Mouse (Mus musculus) heart, embryonic 15.5 days (tissue): Measurements from ENCODE around the gene Psmb8. TPM values are rescaled to one million over a fixed set of nuclear protein-coding genes. Genes with fewer than 3 reads are reported as not detected.
A peak's percentile ranks its signal among the peaks of the same experiment; 100 is the strongest.

Source experiments
- ATAC-seq: fragments of 200-750 bp; cut with Nextera tagmentation; replicated peaks from 2 replicates; pipeline ENCODE4 v1.8.0; 2017; ENCODE audit warnings: low read depth, moderate TSS enrichment; ENCODE audit not compliant: insufficient number of reproducible peaks, insufficient read depth, low FRiP score
- H3K27ac ChIP-seq: fragments of 300-500 bp; sonication (generic); 2 replicates; pipeline ENCODE4 v1.5.1; 2015; ENCODE audit warnings: mild to moderate bottlenecking, inconsistent platforms
- H3K27me3 ChIP-seq: fragments of 300-500 bp; sonication (generic); 2 replicates; pipeline ENCODE4 v1.6.1; 2015; ENCODE audit warnings: inconsistent platforms
- H3K36me3 ChIP-seq: fragments of 300-500 bp; sonication (generic); 2 replicates; pipeline ENCODE4 v1.6.1; 2015; ENCODE audit warnings: mild to moderate bottlenecking, inconsistent platforms
- H3K4me1 ChIP-seq: fragments of 300-500 bp; sonication (generic); replicated peaks from 2 replicates; pipeline ENCODE4 v1.6.1; 2015; ENCODE audit warnings: inconsistent platforms
- H3K4me2 ChIP-seq: fragments of 300-500 bp; sonication (generic); 2 replicates; pipeline ENCODE4 v1.6.1; 2015; ENCODE audit warnings: inconsistent platforms, mild to moderate bottlenecking, moderate library complexity
- H3K4me3 ChIP-seq: fragments of 300-500 bp; sonication (generic); 2 replicates; pipeline ENCODE4 v1.5.1; 2015; ENCODE audit warnings: mild to moderate bottlenecking, inconsistent platforms
- H3K9ac ChIP-seq: fragments of 300-500 bp; sonication (generic); 2 replicates; pipeline ENCODE4 v1.6.1; 2015; ENCODE audit warnings: mild to moderate bottlenecking, inconsistent platforms
- H3K9me3 ChIP-seq: fragments of 300-500 bp; sonication (generic); replicated peaks from 2 replicates; pipeline ENCODE4 v1.6.1; 2016; ENCODE audit warnings: inconsistent platforms
- WGBS: fragments of 180-500 bp; shearing (Covaris S2); methylation state at CpG from one replicate; pipeline ENCODE4 v1.1.7; 2015; ENCODE audit warnings: mixed read lengths; 5-methylcytosine and 5-hydroxymethylcytosine counted together
- polyA plus RNA-seq: library from polyadenylated mRNA; unstranded; fragments of >200 nt; fragmentation: Nextera tagmentation; extraction: Ambion mirVana; gene quantifications from 2 replicates; pipeline ENCODE4 v1.2.1, GENCODE M21; 2015

Psmb8 gene
- polyA plus RNA-seq, 1 experiment from 2014 or later: 6.3 TPM

- ATAC-seq: no peak
- no peak overlapping the region for H3K27ac ChIP-seq
- no peaks in the 10 kb centered on the region for H3K36me3 ChIP-seq
- no peak overlapping the region for H3K4me3 ChIP-seq
- no peaks in the 10 kb centered on the region for H3K9me3 ChIP-seq
- H3K27me3 ChIP-seq: no peaks in the 10 kb centered on the region
- H3K4me1 ChIP-seq: no peaks in the 10 kb centered on the region
- H3K4me2 ChIP-seq: no peak overlapping the region
- H3K9ac ChIP-seq: no peak overlapping the region
- 49% methylated on average over 9 of the region's 9 CpGs for WGBS
These were observed 37.4 kb downstream of the Psmb8 start for GRCm38 (mm10) chr17:34234926-34235325.

- Histone ChIP-seq H3K4me2 (no peak overlapping the region), H3K4me3 (no peak overlapping the region), H3K27me3 (no peaks in the 10 kb centered on the region), H3K4me1 (no peaks in the 10 kb centered on the region), H3K9ac (no peak overlapping the region), H3K9me3 (no peaks in the 10 kb centered on the region), H3K36me3 (no peaks in the 10 kb centered on the region), H3K27ac (no peak overlapping the region)
- WGBS: 75% methylated on average over 5 of the region's 5 CpGs
- no peak for ATAC-seq
These were observed 39.2 kb downstream of the Psmb8 start for GRCm38 (mm10) chr17:34236691-34237090.

DNA sequence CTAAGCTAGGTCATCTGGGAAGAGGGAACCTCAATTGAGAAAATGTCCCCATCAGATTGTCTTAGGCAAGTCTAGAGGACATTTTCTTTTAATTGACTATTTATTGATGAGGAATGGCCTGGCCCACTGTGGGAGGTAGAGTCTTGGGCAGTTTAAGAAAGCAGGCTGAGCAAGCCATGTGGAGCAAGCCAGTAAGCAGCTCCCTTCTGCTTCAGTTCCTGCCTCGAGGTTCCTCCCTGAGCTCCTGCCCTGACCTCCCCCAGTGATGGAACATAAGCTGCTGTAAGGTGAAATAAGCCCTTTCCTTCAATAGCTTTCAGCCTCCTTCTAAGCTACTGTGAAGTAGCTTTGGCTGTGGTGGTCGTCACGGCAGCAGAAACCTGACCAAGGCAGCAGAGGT lies 40.2 kb downstream of the Psmb8 start:
- Histone ChIP-seq H3K4me2 (no peak overlapping the region), H3K36me3 (no peaks in the 10 kb centered on the region), H3K27me3 (no peaks in the 10 kb centered on the region), H3K27ac (no peak overlapping the region), H3K9ac (no peak overlapping the region), H3K4me3 (no peak overlapping the region), H3K9me3 (no peaks in the 10 kb centered on the region), H3K4me1 (no peaks in the 10 kb centered on the region)
- WGBS: 75% methylated on average over 3 of the region's 3 CpGs
- no peak for ATAC-seq

DNA sequence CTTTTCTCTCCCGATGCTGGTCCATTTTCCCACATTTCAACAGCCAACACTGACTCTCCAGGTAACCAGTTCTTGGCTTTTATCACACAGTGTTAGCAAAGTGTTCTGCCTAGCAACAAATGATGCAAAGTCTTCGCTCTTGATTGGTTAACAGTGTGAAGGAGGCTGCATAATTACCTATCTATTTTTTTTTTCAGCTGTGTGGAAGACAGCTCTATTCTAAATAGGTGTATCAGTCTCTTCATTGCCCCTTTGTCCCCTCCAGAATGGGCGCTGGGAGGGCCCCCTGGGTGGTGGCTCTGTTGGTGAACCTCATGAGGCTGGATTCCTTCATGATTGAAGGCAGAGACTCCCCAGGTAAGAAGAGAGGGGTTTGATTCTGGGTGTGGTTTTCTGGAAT lies 41.2 kb downstream of the Psmb8 start, which contains the start of gene H2-Ob:
TSS of gene H2-Ob (plus strand) at position 198 of the 400 bp plus-strand sequence.
- H3K4me2 ChIP-seq: no peak within 1 kb of the TSS; the same call in 1 of the 2 replicates
- 59% methylated on average over 3 of the region's 3 CpGs for WGBS
- H3K27ac ChIP-seq: peak within 1 kb of the TSS; percentile 42; the same call in 1 of the 2 replicates
- no peak for ATAC-seq
- H3K4me1 ChIP-seq: no peaks in the 10 kb centered on the region
- no peaks in the 10 kb centered on the region for H3K9me3 ChIP-seq
- H3K27me3 ChIP-seq: no peaks in the 10 kb centered on the region
- no peak within 1 kb of the TSS for H3K9ac ChIP-seq
- H3K4me3 ChIP-seq: no peak within 1 kb of the TSS
- no peaks in the 10 kb centered on the region for H3K36me3 ChIP-seq

DNA sequence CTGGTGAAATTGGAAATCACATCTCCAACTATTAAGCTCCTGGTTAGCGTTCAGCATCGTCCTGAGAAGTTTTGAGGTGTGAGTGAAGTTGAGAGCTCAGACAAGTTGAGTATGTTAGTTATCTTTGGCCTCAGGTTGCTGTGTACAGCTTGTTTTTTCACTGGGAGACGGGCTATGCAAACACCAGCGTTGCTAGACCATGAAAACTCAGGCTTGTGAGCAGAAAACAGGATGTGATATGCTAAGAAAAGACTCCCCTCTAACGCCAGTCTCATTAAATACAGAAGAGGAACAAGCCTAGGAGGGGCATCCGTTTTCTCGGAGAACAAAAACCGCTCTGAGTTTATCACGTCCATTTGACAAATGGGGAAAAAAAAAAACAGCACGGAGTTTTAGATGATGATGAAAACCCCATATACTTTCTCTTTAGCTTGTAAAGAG lies 42.1 kb downstream of the Psmb8 start:
- Histone ChIP-seq H3K4me2 (no peak overlapping the region; the same call in 1 of the 2 replicates), H3K4me3 (no peak overlapping the region), H3K36me3 (no peaks in the 10 kb centered on the region), H3K27me3 (no peaks in the 10 kb centered on the region), H3K9me3 (no peaks in the 10 kb centered on the region), H3K4me1 (no peaks in the 10 kb centered on the region), H3K9ac (no peak overlapping the region), H3K27ac (peak overlapping the region; percentile 42; the same call in 1 of the 2 replicates)
- 46% methylated on average over 10 of the region's 10 CpGs for whole genome bisulfite sequencing
- ATAC-seq: no peak

- Histone ChIP-seq H3K4me3 (no peak overlapping the region), H3K36me3 (no peaks in the 10 kb centered on the region), H3K27ac (no peak overlapping the region), H3K27me3 (no peaks in the 10 kb centered on the region), H3K9ac (no peak overlapping the region), H3K4me2 (no peak overlapping the region), H3K9me3 (no peaks in the 10 kb centered on the region), H3K4me1 (no peaks in the 10 kb centered on the region)
- ATAC-seq: no peak
- whole genome bisulfite sequencing: 46% methylated on average over 3 of the region's 3 CpGs
These were observed 42.8 kb downstream of the Psmb8 start for GRCm38 (mm10) chr17:34240366-34240765.

- Histone ChIP-seq H3K9ac (no peak overlapping the region), H3K4me1 (no peaks in the 10 kb centered on the region), H3K27me3 (no peaks in the 10 kb centered on the region), H3K27ac (no peak overlapping the region), H3K4me2 (no peak overlapping the region), H3K9me3 (no peaks in the 10 kb centered on the region), H3K36me3 (no peaks in the 10 kb centered on the region), H3K4me3 (no peak overlapping the region)
- ATAC-seq: no peak
- 74% methylated on average over 6 of the region's 6 CpGs for WGBS
These were observed 43.4 kb downstream of the Psmb8 start for GRCm38 (mm10) chr17:34240916-34241315.

DNA sequence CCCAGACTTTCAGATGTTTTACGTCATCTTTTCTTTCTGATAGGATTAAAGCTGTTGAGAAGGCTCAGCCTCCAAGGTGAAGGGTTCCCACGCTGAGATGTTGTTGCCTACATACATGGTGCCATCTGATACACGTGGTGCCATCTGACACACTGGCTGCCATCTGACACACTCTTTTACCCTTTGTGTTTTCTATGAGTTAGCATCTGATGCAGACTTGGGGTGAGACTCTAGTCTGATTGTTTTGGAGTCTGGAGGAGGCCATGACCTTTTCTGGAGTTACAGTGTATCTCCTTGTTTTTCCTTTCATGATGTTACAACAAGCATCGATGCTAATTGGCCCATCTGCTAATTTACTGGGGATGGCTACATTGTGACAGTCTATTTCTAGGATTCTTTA lies 47.1 kb downstream of the Psmb8 start:
- Histone ChIP-seq H3K27me3 (no peaks in the 10 kb centered on the region; the same call in 1 of the 2 replicates), H3K4me1 (no peaks in the 10 kb centered on the region), H3K36me3 (no peaks in the 10 kb centered on the region), H3K4me2 (no peak overlapping the region), H3K9ac (no peak overlapping the region), H3K27ac (no peak overlapping the region), H3K9me3 (no peaks in the 10 kb centered on the region), H3K4me3 (no peak overlapping the region)
- ATAC-seq: no peak
- 69% methylated on average over 4 of the region's 4 CpGs for WGBS

DNA sequence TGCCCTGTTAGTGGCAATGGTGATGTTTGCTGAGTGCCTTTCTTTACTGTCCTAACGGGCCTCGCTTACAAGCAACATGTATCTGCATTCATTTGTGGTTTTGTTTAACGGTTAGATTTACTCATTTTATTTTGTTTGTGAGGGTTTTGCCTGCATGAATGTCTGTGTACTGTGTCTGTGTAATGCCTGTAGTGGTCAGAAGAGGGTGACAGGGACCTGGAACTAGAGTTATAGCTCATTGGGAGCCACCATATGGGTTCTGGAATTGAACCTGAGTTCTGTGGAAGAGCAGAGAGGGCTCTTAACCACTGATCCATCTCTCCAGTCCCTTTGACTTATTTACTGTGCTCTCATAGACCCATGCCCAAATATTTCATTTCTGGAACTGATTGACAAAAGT lies 49.5 kb downstream of the Psmb8 start:
- H3K4me2 ChIP-seq: no peak overlapping the region
- H3K27me3 ChIP-seq: no peaks in the 10 kb centered on the region; the same call in 1 of the 2 replicates
- no peak overlapping the region for H3K27ac ChIP-seq
- H3K36me3 ChIP-seq: no peaks in the 10 kb centered on the region
- 77% methylated on average over 3 of the region's 3 CpGs for WGBS
- no peaks in the 10 kb centered on the region for H3K4me1 ChIP-seq
- no peak for ATAC-seq
- no peak overlapping the region for H3K4me3 ChIP-seq
- H3K9ac ChIP-seq: no peak overlapping the region
- no peaks in the 10 kb centered on the region for H3K9me3 ChIP-seq

GRCm38 (mm10) chr17:34248764-34249163 lies 51.2 kb downstream of the Psmb8 start:
- H3K4me3 ChIP-seq: no peak overlapping the region

DNA sequence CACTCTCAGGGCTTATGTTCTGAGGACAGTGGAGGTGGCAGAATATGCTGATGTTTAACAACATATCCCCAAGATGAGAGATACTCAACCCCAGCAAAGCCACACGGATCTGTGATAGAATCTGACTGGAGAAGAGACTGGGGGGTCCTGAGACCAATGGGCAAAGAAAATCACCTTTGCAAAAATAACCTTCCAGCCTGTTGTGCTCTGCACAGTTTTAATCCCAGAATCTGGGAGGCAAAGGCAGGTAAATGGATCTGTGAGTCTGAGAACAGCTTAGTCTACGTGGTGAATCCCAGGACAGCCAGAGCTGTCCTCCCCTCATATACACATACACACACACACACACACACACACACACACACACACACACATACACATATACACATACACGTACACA lies 51.8 kb downstream of the Psmb8 start:
- no peaks in the 10 kb centered on the region; the same call in 1 of the 2 replicates for H3K27me3 ChIP-seq
- no peaks in the 10 kb centered on the region for H3K4me1 ChIP-seq
- 33% methylated on average over 3 of the region's 3 CpGs for WGBS
- no peaks in the 10 kb centered on the region for H3K36me3 ChIP-seq
- H3K4me3 ChIP-seq: no peak overlapping the region
- no peak overlapping the region for H3K4me2 ChIP-seq
- no peak for ATAC-seq
- H3K27ac ChIP-seq: no peak overlapping the region
- no peak overlapping the region for H3K9ac ChIP-seq
- no peaks in the 10 kb centered on the region for H3K9me3 ChIP-seq

More at GRCm38 (mm10) chr17:34248764-34249163, 51.2 kb downstream of the Psmb8 start:
- no peaks in the 10 kb centered on the region; the same call in 1 of the 2 replicates for H3K27me3 ChIP-seq
- H3K4me2 ChIP-seq: no peak overlapping the region
- H3K9ac ChIP-seq: no peak overlapping the region
- ATAC-seq: no peak
- 52% methylated on average over 2 of the region's 2 CpGs for WGBS
- no peaks in the 10 kb centered on the region for H3K9me3 ChIP-seq
- H3K27ac ChIP-seq: no peak overlapping the region
- H3K36me3 ChIP-seq: no peaks in the 10 kb centered on the region
- no peaks in the 10 kb centered on the region for H3K4me1 ChIP-seq

GRCm38 (mm10) chr17:34249878-34250277 lies 52.4 kb downstream of the Psmb8 start:
- ATAC-seq: no peak
- H3K4me2 ChIP-seq: no peak overlapping the region
- no peaks in the 10 kb centered on the region for H3K9me3 ChIP-seq
- H3K9ac ChIP-seq: no peak overlapping the region
- H3K27ac ChIP-seq: no peak overlapping the region
- H3K36me3 ChIP-seq: no peaks in the 10 kb centered on the region
- H3K27me3 ChIP-seq: no peaks in the 10 kb centered on the region; the same call in 1 of the 2 replicates
- H3K4me3 ChIP-seq: no peak overlapping the region
- H3K4me1 ChIP-seq: no peaks in the 10 kb centered on the region
- WGBS: 18% methylated on average over 4 of the region's 4 CpGs
